Mouse (Mus musculus) kidney, adult 2 months (tissue): Measurements from ENCODE around the gene Adgrl2.

ENCODE experiments used
- CTCF ChIP-seq: fragments of 200-500 bp; conservative IDR thresholded peaks from 2 replicates; pipeline ENCODE4 v1.5.1; 2011; ENCODE audit warnings: low read depth, mild to moderate bottlenecking, control low read depth, low read length, moderate library complexity, mixed read lengths; ENCODE audit not compliant: insufficient read depth, insufficient read length
- POLR2A ChIP-seq: fragments of 200-500 bp; IDR thresholded peaks from one replicate; pipeline ENCODE4 v1.6.1; 2011; ENCODE audit warnings: low read depth, low read length, control low read depth

GRCm38 (mm10) chr3:148984326-148984725, 6.0 kb downstream of the Adgrl2 start:
- TF ChIP-seq POLR2A (no peak), CTCF (no peak)
